Mouse (Mus musculus) adipocyte (in vitro differentiated cells): ENCODE data around the gene Spata32.

Experiments used
- DNase-seq: peaks from one replicate; pipeline ENCODE4 v3.0.0-alpha.2; 2016; ENCODE audit warnings: low spot score

Spata32 gene

DNA sequence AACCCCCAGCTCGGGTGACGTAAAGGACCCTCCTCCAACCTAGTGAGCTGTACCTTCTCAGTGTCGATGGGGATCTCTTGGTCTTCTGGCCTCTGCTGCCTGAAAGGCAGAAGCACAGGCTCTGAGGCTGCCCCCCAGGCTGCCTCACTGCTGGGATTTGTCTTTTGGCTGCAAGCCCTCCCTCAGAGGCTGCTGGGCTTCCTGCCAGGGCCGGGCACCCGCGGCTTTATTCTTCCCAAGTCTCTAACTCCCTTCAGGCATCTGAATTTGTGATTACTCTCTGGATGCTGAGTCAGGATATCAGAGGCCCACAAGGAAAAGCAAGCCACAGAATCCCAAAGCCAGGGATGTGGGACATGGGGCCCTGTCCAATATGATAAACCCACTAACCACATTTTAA is 16.6 kb downstream of the Spata32 start:
- peak; percentile 55 for DNase-seq

GRCm38 (mm10) chr11:103198911-103199803 is 19.1 kb downstream of the Spata32 start:
- no peak for DNase-seq

DNA sequence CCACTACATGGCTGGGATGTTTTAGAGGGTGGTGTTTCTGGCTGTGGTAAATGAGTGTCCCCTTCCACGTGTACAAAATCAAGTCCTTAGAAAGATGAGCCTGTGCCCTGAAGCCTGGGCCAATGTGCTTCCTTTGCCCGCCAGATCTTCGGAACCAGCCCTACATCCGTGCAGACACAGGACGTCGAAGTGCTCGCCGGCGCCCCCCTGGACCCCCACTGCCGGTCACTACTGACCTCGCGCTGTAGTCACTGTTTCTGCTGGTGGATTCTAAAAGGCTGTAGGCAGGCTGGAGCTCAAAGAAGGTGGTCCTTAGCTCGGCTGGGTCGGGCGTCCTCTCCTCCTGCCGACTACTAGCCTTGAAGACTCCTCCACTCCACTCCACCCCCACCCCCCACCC is 19.9 kb downstream of the Spata32 start:
- DNase-seq = no peak

GRCm38 (mm10) chr11:103197340-103197739 is 20.9 kb downstream of the Spata32 start:
- no peak for DNase-seq

DNA sequence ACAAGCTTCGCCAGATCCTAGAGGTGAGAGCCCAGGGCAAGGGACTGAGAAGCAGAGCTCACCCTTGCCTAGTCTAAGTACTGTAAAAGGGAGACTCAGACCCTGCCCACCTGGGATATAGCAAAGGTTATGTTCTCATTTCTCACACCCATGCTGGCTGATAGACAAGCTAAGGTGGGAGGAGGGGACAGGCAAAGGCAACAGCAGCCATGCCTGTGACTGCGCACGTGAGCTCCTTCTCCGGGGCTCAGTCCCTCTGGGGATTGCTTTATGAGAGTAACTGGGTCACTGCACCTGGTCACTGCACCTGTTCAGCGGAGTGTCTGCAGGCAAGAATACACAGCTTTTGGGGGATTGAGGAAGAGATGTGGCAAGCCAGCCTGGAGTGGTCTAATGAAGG is 22.6 kb downstream of the Spata32 start:
- DNase-seq = no peak

- DNase-seq = no peak
Measured at GRCm38 (mm10) chr11:103195236-103195635, 23.0 kb downstream of the Spata32 start.

DNA sequence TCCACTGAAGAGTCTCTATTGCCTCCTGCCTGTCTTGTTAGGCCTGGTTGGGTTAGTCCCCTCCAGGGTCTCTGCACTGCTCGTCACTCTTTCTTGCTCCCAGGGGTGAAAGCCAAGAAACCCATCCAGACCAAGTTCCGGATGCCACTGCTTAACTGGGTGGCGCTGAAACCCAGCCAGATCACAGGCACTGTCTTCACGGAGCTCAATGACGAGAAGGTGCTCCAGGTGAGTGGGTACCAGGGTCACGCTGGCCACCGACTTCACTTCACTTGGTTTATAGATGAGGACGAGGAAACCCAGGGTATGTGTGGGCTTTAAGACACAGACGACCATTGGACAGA is 24.4 kb downstream of the Spata32 start:
- no peak for DNase-seq

GRCm38 (mm10) chr11:103192956-103193824 is 25.0 kb downstream of the Spata32 start:
- DNase-seq = no peak

DNA sequence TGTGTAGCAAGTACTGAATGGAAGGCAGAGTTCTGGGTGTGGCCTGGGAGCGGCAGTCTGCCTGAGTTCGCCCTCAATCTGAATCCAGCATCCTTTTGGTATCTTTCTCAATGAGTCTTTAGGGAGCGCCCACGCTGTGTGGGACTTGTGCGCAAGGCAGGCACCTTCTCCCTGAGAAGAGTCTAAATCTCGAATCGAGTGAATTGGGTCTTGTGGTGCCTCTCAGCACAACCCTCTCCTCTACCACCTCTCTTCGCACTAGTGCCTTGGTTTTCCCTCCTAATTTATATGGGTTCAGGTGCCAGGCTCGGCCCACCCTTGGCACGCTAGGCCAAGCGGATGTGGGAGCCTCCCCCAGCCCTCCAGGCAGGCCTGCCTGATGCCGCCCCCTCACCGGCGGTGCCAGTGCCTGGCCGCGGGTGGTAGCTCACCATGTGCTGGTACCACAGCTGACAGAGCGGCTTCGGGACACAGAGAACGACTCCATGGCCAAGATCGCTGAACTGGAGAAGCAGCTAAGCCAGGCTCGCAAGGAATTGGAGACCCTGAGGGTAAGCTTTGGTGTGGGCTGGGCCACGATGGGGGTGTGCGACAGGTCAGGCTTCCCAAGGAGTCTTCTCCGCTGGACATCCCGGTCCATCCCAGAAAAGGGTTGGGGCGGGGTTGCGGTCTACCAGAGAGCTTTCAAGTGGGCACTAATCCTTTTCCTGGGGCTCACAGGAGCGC is 25.8 kb downstream of the Spata32 start:
- DNase-seq = no peak

- DNase-seq = peak; percentile 40
Measured at GRCm38 (mm10) chr11:103184891-103185290, 33.3 kb downstream of the Spata32 start.

DNA sequence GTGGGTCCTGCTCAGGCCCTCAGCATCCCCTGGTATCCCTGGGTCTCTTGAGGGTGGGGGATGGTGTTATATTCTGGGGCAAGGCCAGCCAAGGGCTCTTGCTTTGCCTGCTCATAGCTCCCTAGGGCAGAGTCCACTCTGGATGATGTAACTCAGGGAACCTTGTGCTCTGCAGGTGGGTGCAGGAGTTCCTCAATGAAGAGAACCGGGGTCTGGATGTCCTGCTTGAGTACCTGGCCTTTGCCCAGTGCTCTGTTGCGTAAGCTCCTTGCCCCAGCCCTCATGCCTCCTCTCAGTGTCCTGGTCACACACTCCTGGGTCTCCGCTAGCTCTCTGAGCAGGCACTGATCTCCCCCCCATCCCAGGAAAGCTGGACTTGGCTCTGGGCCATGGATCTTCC is 36.3 kb downstream of the Spata32 start:
- DNase-seq = no peak

GRCm38 (mm10) chr11:103181349-103181748 is 36.9 kb downstream of the Spata32 start:
- DNase-seq = no peak

GRCm38 (mm10) chr11:103180426-103180825 is 37.8 kb downstream of the Spata32 start:
- no peak for DNase-seq

DNA sequence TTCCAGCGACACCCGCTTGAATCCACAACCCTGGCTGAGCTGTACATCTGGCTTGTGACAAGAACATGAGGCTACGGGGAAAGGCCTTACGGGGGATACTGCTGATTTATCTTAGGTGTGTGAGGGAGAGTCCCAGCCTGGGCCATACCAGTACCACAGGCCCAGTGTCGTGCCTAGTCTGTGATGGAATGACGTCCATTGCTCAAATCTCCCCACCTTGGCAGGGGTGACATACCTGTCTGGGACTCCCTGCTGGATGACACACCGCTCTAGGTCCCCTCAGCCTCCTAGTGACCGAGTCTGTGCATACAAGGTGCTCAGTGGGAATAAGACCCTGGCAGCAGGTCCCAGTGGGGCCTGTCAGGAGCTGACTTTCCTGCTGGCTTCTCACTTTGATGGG is 39.5 kb downstream of the Spata32 start:
- no peak for DNase-seq

DNA sequence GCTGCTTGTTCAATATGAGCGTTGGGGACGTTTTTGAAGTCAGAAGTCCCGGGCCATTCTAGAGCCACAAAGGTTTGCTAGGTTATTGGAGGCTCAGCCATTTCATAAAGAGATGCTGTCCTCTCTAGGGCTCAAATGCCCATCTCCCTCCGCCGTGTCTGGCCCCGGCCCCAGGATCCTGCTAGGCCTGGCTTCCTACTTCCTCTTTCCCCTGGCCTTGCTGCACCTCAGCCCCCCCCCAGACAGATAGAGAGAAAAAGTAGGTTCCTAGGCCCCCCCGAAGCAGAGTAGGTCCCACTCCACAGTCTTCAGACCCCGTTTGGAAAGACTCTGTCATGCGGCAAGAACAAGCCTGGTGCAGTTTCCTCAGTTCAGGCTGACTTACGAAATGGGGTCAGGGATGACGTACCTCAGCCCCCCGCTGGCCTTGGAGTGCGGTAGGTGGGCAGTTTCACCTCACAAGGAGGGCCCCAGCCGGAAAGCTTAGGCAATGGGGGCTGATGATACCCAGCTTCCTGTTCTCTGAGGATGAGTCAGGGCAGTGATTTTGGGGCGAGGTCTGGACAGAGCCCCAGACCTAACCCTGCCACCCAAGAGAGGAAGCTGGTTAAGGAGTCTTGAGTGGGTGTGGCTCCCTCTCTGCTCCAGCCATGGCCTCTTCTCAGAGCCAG is 40.3 kb downstream of the Spata32 start:
- DNase-seq = no peak

DNA sequence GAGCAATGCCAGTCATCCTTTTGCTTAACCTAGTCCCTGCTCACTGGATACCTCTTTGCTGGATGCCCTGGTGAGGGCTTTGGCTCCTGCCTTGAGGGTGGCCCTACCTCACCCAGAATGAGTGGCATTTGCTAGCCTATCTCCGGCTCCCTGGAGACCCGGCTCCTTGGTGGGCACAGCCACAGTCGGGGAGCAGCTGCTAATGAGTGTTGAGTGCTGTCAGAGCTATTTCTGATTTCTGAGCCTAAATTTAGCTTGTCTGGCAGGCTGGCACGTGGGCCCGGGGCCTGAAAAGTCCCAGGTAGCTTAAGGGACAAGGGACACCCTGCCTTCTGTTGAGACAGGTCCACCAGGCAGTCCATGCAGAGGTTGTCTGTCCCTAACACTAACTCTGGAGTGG is 41.0 kb downstream of the Spata32 start:
- DNase-seq = no peak

DNA sequence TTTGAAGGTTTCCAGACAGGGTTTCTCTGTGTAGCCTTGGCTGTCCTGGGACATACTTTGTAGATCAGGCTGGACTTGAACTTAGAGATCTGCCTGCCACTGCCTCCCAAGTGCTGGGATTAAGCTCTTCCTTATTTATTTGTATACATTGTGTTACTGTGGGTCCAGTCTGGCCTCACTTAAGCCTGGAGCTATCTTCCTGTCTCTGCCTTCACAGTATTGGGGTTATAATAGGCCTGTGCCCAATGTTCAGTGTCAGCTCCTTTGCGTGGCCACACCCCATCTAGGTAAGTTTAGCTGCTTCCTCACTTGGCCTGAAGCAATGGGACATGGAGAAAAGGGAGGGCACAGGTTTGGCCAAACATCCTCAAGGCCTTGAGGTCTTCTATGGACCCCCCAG is 41.7 kb downstream of the Spata32 start:
- no peak for DNase-seq

- no peak for DNase-seq
Measured at GRCm38 (mm10) chr11:103175688-103176442, 42.4 kb downstream of the Spata32 start.

DNA sequence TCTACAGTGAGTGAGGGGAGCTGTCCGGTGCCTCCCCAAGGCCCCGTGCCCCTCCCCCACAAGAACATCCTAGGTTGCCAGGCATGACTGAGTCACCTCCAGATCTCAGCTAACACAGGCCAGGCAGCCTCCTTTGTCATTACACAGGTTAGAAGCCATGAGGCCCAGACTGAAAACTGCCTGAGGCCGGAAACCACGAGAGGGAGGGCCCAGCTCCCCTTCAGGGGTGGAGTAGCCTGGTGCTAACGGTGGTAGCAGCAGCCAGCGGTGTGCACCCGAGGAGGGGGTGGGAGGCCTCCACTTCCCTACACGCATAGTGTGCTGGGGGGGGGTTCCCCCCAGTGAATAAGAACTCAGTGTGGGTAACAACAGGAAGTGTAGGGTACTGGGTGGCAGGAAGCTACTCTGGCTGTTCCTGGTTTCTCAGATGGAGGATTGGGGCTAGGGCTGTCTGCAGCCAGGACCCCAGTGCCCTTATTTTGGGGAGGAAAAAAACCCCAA is 43.3 kb downstream of the Spata32 start:
- no peak for DNase-seq

- peak; percentile 25 for DNase-seq
Measured at GRCm38 (mm10) chr11:103174411-103174832, 43.8 kb downstream of the Spata32 start.
